8 mouse cellular contexts compared by ENCODE assay signal in the genomic region with DNA sequence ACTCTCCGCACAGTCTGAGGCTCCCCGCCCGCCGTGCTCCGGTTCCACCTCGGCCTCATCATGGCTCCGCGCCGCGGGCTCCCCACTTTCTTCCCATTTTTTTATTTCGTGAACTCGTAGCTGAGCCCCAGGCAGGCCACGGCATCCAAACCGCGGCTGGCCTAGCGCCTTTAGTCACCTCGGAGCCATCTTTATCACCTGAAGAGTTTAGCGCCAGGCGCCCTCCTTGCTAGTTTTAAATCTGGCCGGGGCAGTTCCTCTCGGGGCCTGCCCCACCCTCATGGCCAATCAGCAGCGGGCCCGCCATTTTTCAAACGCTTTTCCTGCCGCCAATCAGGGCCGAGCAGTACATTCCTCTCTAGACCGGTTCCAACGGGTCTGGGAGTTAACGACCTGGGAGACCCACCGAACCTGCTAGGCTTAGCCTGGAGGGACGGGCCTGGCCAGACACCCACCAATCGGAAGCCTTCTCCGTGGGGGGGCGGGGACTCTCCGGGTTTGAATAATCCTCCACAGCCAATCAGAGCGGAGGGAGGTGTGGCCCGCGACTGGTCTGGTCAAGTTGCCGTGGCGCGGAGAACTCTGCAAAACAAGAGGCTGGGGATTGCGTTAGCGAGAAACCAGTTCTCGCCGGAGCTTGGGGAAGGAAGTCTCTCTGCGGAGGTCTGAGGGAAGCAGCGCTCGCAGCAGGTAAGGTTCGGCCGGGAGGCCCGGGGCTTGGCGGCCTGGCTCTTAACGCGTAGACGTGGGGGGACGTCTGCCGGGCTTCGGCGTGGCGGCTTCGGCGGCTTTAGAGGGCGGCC. TPM values are rescaled to one million over a fixed set of nuclear protein-coding genes. Genes with fewer than 3 reads are reported as not detected.
A peak's percentile ranks its signal among the peaks of the same experiment; 100 is the strongest.
DNase-seq lines count a peak whose midpoint lies in the region; ATAC-seq lines count a peak whose summit lies in the region.

Hmgb2 (plus strand) TSS at position 592 of the 803 bp plus-strand sequence.

- H3K9ac ChIP-seq in heart, embryonic 14.5 days (ENCODE audit: low read length): peak within 1 kb of the TSS; percentile 100
- H3K9ac ChIP-seq in liver, embryonic 13.5 days: peak within 1 kb of the TSS; percentile 100
- peak within 1 kb of the TSS; percentile 100 for H3K9ac ChIP-seq in stomach, embryonic 16.5 days (ENCODE audit: low read length)

- H3K9me3 ChIP-seq in heart, embryonic 14.5 days (ENCODE audit: control insufficient read depth, low read length): no peaks in the 10 kb centered on the region
- no peaks in the 10 kb centered on the region for H3K9me3 ChIP-seq in liver, embryonic 13.5 days (replicated peaks)
- H3K9me3 ChIP-seq in stomach, embryonic 16.5 days (replicated peaks; ENCODE audit: control insufficient read depth, low read length): no peaks in the 10 kb centered on the region

- under 1% methylated on average over 63 of the region's 63 CpGs for WGBS in heart, embryonic 14.5 days
- under 1% methylated on average over 63 of the region's 63 CpGs for WGBS in liver, embryonic 13.5 days (ENCODE audit: insufficient replicate concordance)
- under 1% methylated on average over 63 of the region's 63 CpGs for WGBS in stomach, embryonic 16.5 days

- peak within 1 kb of the TSS; percentile 100 for H3K27ac ChIP-seq in heart, embryonic 14.5 days (replicated peaks in 1 of 2; ENCODE audit: control insufficient read depth in 1 of 2, insufficient read depth in 1 of 2, low read depth in 2 of 2, low read length in 2 of 2)
- H3K27ac ChIP-seq in liver, embryonic 13.5 days: peak within 1 kb of the TSS; percentile 100
- peak within 1 kb of the TSS; percentile 100 for H3K27ac ChIP-seq in stomach, embryonic 16.5 days (ENCODE audit: low read length)

- peaks cover 0 to 8% of the 10 kb centered on the region in 2 experiments; a peak in 2 of 4 replicates for H3K4me1 ChIP-seq in heart, embryonic 14.5 days (ENCODE audit: control insufficient read depth in 2 of 2, insufficient read depth in 2 of 2, low read length in 2 of 2)
- H3K4me1 ChIP-seq in liver, embryonic 13.5 days (replicated peaks): peaks cover 34% of the 10 kb centered on the region
- peaks cover 6% of the 10 kb centered on the region; the same call in 1 of the 2 replicates for H3K4me1 ChIP-seq in stomach, embryonic 16.5 days (ENCODE audit: control insufficient read depth, insufficient read depth, low read length)

- H3K36me3 ChIP-seq in heart, embryonic 14.5 days (ENCODE audit: control insufficient read depth, insufficient read depth, low read length): peaks cover 33% of the 10 kb centered on the region
- H3K36me3 ChIP-seq in liver, embryonic 13.5 days: peaks cover 31% of the 10 kb centered on the region
- peaks cover 6% of the 10 kb centered on the region for H3K36me3 ChIP-seq in stomach, embryonic 16.5 days (ENCODE audit: control insufficient read depth, insufficient read depth, low read length)

- H3K4me2 ChIP-seq in heart, embryonic 14.5 days (ENCODE audit: low read length): peak within 1 kb of the TSS; percentile 97
- peak within 1 kb of the TSS; percentile 92 for H3K4me2 ChIP-seq in liver, embryonic 13.5 days
- H3K4me2 ChIP-seq in stomach, embryonic 16.5 days (ENCODE audit: low read depth, low read length): peak within 1 kb of the TSS; percentile 97

- ATAC-seq in CD4-positive, CD25-positive, alpha-beta regulatory T cell, adult 4 months: peak; percentile 94
- ATAC-seq in heart, embryonic 14.5 days (ENCODE audit: insufficient number of reproducible peaks, insufficient read depth, low FRiP score, low read depth): peak; percentile 100
- peak; percentile 99 for ATAC-seq in liver, embryonic 13.5 days (ENCODE audit: low read depth)
- peak; percentile 100 for ATAC-seq in stomach, embryonic 16.5 days (ENCODE audit: insufficient read depth, low FRiP score)

- H3K27me3 ChIP-seq in heart, embryonic 14.5 days (ENCODE audit: control insufficient read depth, insufficient read depth, low read length): no peaks in the 10 kb centered on the region
- no peaks in the 10 kb centered on the region for H3K27me3 ChIP-seq in liver, embryonic 13.5 days
- no peaks in the 10 kb centered on the region for H3K27me3 ChIP-seq in stomach, embryonic 16.5 days (ENCODE audit: control insufficient read depth, insufficient read depth, low read length)

- peak; percentile 99 for DNase-seq in c-Kit-negative CD71-positive TER-119-positive erythroid progenitor cells, embryonic 14.5 days (ENCODE audit: low read depth, low spot score)
- DNase-seq in fibroblast of lung, adult 2 months (ENCODE audit: low read depth): peak; percentile 99
- peak; percentile 100 for DNase-seq in kidney, postnatal 14 days
- peak; percentile 99 for DNase-seq in liver, embryonic 13.5 days
- peak; percentile 100 for DNase-seq in neural tube, embryonic 10.5 days (ENCODE audit: extremely low spot score, low spot score)

- peak within 1 kb of the TSS; percentile 88 to 97 for H3K4me3 ChIP-seq in heart, embryonic 14.5 days (ENCODE audit: control insufficient read depth in 1 of 2, insufficient read depth in 1 of 2, low read depth in 1 of 2, low read length in 2 of 2)
- H3K4me3 ChIP-seq in liver, embryonic 13.5 days (replicated peaks): peak within 1 kb of the TSS; percentile 95
- H3K4me3 ChIP-seq in stomach, embryonic 16.5 days (replicated peaks; ENCODE audit: low read length): peak within 1 kb of the TSS; percentile 79

RNA-seq across cellular contexts. Expression of gene Hmgb2, which starts in this region (rescaled TPM):
- polyA plus RNA-seq in CD4-positive, CD25-positive, alpha-beta regulatory T cell, adult 4 months (2017; shearing (Covaris generic)): 100 to 1,000 TPM; 214 to 242 TPM
- polyA plus RNA-seq in heart, embryonic 14.5 days (2014; fragmentation: Nextera tagmentation; extraction: Ambion mirVana): 244 and 259 TPM in 2 replicates
- 404 and 474 TPM in 2 replicates for polyA plus RNA-seq in liver, embryonic 13.5 days (2015; fragmentation: Nextera tagmentation; extraction: Ambion mirVana)
- 221 and 345 TPM in 2 replicates for polyA plus RNA-seq in stomach, embryonic 16.5 days (2015; fragmentation: Nextera tagmentation; extraction: Ambion mirVana)

Comparison
In these comparisons a context has a peak if more than half of its experiments do, and no peak if none do; other contexts are left out.
1. Peak in every context shown above with its lines: DNase-seq, ATAC-seq, H3K4me3 ChIP-seq and H3K27ac ChIP-seq.